Mouse (Mus musculus) kidney, adult 11 months (tissue): Measurements from ENCODE around the gene Ksr1.

Source experiments
- DNase-seq: peaks from one replicate; pipeline ENCODE4 v3.0.0; 2022

The Ksr1 gene

DNA sequence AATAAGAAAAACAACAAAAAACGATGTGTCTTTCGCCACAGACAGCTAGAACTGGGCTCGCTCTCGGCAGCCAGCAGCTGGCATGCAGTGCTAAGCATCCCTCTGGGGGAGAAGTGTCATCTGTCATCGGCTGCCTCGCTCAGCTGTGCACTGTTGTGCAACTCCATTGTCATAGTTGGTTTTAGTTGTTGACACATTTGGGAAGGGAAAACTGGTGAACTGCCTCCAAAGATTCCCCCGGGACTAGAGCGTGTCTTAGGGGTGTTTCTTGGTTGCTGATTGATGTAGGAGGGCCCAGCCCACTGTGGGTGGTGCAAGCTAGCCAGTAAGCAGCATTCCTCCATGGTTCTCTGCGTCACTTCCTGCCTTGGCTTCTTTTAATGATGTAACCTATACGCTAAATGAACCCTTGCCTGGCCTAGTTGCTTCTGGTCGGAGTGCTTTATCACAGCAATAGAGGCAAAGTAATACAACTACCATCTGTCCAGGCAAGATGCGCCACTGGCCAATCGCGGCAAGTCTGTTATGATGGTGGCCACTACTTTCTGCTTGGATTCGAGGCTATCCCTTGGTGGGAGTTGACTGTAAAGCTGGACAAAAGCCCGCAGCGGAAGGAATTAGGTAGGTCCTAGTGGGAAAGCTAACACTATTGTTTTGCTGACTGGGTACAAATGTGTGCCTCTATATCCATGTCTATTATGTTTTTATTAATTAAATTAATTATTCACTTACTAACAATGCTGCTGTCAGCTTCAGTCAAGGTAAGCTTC is 172.6 kb downstream of the Ksr1 start:
- DNase-seq = peak; percentile 27

DNA sequence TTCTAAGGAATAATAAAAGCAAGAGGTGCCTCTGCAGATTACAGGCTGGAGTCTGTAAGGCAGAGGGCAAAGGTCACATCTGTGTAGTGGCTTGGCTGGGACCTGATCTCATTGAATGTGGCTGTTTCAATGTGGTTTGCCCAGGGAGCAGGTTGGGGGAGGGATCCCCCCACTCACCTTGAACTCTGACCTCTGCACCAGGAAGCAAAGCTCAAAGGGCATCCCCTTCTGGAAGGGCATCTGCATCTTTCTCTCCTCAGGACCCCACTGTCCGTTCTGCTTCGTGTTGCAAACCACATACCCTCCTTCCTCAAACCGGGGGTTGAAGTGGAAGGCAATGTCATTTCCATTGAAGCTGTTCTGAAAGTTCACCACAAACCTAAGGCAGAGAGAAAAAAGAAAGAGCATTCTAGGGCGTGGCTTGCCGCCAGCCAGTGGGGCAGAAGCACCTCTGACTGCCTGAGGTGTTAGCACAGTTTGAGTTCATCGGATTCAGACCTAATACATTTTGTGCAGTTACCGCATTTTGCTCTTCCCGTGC is 173.3 kb downstream of the Ksr1 start:
- no peak for DNase-seq

- DNase-seq = no peak
Observed at GRCm38 (mm10) chr11:78972328-78972727, 173.9 kb downstream of the Ksr1 start.

DNA sequence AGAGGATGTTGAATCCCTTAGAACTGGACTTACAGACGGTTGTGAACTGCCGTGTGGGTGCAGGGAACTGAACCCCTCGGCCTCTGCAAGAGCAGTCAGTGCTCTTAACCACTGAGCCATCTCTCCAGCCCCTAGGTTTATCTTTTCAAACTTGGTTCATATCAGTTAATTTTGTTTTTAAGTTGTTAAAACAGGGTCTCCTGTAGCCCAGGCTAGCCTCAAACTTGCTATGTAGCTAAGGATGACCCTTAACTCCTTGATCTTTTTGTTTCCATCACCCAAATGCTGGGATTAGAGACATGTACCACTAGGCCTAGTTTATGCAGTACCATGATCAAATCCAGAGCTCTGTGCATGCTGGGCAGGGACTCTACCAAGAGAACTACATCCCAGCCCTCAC is 174.5 kb downstream of the Ksr1 start:
- no peak for DNase-seq

DNA sequence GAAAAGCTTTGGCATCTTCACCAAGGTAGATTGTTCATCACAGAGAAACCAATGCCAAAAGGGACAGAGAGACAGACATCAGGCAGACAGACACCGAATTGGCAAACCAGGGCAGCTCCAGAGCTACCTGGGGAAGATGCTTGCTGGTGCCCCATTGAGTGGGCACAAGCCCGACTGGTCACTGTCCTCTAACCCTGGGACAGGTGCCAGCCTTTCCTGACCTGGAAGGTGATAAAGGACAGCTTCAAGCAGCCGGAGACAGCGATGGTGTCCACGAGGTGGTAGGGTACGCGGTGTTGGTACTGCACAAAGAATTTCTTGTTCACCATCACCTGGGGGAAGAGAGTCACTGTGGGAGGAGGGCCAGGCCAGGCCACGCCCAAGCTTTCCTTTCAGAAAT is 175.1 kb downstream of the Ksr1 start:
- DNase-seq = no peak

DNA sequence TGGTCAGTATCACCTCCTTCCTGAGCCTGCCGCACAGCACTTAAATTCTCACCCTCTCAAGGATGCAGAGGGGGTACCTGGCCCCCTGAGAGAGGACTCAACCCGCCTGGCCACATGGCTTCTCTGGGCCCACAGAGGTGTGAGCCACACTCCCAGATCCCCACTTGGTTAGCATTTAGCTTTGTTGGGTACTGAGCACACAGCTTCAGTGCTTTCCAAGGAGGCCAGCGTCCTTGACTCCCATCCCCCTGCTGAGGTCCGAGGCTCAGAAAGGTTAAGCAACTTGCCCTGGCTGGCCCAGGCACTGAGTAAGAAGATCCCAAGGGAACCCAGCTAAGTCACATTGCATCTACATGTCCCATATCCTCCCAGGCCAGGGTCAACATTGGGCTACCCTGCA is 178.1 kb downstream of the Ksr1 start:
- no peak for DNase-seq

- no peak for DNase-seq
Observed at GRCm38 (mm10) chr11:78967371-78967770, 178.8 kb downstream of the Ksr1 start.
